Mouse (Mus musculus) limb, embryonic 10.5 days (tissue): ENCODE measurements around the gene Nacc2. TPM values are rescaled to one million over a fixed set of nuclear protein-coding genes. Genes with fewer than 3 reads are reported as not detected.

Experiments used
- DNase-seq: peaks from one replicate; pipeline ENCODE4 v3.0.0-alpha.2; 2017; ENCODE audit warnings: low spot score
- H3K27ac ChIP-seq: fragments of 300-500 bp; sonication (generic); 2 replicates; pipeline ENCODE4 v1.5.1; 2016; ENCODE audit warnings: mild to moderate bottlenecking
- H3K27me3 ChIP-seq: fragments of 300-500 bp; sonication (generic); 2 replicates; pipeline ENCODE4 v1.6.1; 2016; ENCODE audit warnings: low read depth, mild to moderate bottlenecking; ENCODE audit not compliant: poor library complexity, severe bottlenecking
- H3K36me3 ChIP-seq: fragments of 300-500 bp; sonication (generic); 2 replicates; pipeline ENCODE4 v1.6.1; 2016; ENCODE audit warnings: mild to moderate bottlenecking, moderate library complexity
- H3K4me1 ChIP-seq: fragments of 300-500 bp; sonication (generic); 2 replicates; pipeline ENCODE4 v1.6.1; 2016
- H3K4me3 ChIP-seq: fragments of 300-500 bp; sonication (generic); 2 replicates; pipeline ENCODE4 v1.5.1; 2016; ENCODE audit warnings: mild to moderate bottlenecking, moderate library complexity
- H3K9me3 ChIP-seq: fragments of 300-500 bp; sonication (generic); replicated peaks from 2 replicates; pipeline ENCODE4 v1.6.1; 2016; ENCODE audit warnings: mild to moderate bottlenecking
- WGBS: fragments of 180-500 bp; shearing (Covaris S2); methylation state at CpG from one replicate; pipeline ENCODE4 v1.1.7; 2016; 5-methylcytosine and 5-hydroxymethylcytosine counted together
- polyA plus RNA-seq: library from polyadenylated mRNA; unstranded; fragments of >200 nt; fragmentation: Nextera tagmentation; extraction: Ambion mirVana; gene quantifications from 2 replicates; pipeline ENCODE4 v1.2.1, GENCODE M21; 2016

Gene Nacc2
- polyA plus RNA-seq, 1 experiment from 2014 or later, result 3.6 TPM

GRCm38 (mm10) chr2:26146337-26147042, 23.5 kb upstream of the Nacc2 start:
- no peaks in the 10 kb centered on the region for H3K27me3 ChIP-seq
- H3K9me3 ChIP-seq, result no peaks in the 10 kb centered on the region
- no peak overlapping the region for H3K4me3 ChIP-seq
- no peak for DNase-seq
- peaks cover 23% of the 10 kb centered on the region for H3K4me1 ChIP-seq
- H3K27ac ChIP-seq, result no peak overlapping the region
- H3K36me3 ChIP-seq, result no peaks in the 10 kb centered on the region
- 74% methylated on average over 7 of the region's 7 CpGs for WGBS

- H3K27ac ChIP-seq, result no peak overlapping the region
- no peak for DNase-seq
- 88% methylated on average over 4 of the region's 4 CpGs for WGBS
- no peak overlapping the region for H3K4me3 ChIP-seq
- H3K27me3 ChIP-seq, result no peaks in the 10 kb centered on the region
- no peaks in the 10 kb centered on the region for H3K9me3 ChIP-seq
- no peaks in the 10 kb centered on the region for H3K36me3 ChIP-seq
- peaks cover 33% of the 10 kb centered on the region for H3K4me1 ChIP-seq
Observed at GRCm38 (mm10) chr2:26145113-26145512, 22.1 kb upstream of the Nacc2 start.

- H3K27ac ChIP-seq, result no peak overlapping the region
- H3K4me3 ChIP-seq, result no peak overlapping the region
- DNase-seq, result no peak
- H3K4me1 ChIP-seq, result peaks cover 37% of the 10 kb centered on the region
- H3K36me3 ChIP-seq, result no peaks in the 10 kb centered on the region
- 62% methylated on average over 4 of the region's 4 CpGs for WGBS
- no peaks in the 10 kb centered on the region for H3K27me3 ChIP-seq
- no peaks in the 10 kb centered on the region for H3K9me3 ChIP-seq
Observed at GRCm38 (mm10) chr2:26144331-26144730, 21.3 kb upstream of the Nacc2 start.

DNA sequence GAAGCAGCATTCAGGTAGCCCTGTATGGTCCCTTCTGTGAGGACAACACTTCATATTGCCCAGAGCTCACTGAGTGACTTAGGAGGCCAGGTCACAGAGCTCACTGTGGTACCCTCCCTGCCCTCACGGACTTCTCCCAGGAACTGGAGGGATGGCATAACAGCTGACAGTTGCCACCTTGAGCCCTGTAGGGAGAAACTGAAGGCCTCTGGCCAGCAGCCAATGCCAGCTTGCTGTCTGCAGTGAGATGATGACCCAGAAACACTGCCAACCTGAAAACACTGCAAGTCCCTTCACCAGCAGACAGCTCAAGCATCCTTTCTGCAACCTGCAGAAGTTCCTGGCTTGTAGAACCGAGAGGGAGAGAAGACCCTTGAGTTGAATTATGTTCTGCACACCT, 20.5 kb upstream of the Nacc2 start:
- Histone ChIP-seq H3K27ac (no peak overlapping the region), H3K9me3 (no peaks in the 10 kb centered on the region), H3K4me3 (no peak overlapping the region), H3K27me3 (no peaks in the 10 kb centered on the region), H3K36me3 (peaks cover 1% of the 10 kb centered on the region), H3K4me1 (peaks cover 45% of the 10 kb centered on the region)
- no peak for DNase-seq
- 74% methylated on average over 2 of the region's 2 CpGs for WGBS

DNA sequence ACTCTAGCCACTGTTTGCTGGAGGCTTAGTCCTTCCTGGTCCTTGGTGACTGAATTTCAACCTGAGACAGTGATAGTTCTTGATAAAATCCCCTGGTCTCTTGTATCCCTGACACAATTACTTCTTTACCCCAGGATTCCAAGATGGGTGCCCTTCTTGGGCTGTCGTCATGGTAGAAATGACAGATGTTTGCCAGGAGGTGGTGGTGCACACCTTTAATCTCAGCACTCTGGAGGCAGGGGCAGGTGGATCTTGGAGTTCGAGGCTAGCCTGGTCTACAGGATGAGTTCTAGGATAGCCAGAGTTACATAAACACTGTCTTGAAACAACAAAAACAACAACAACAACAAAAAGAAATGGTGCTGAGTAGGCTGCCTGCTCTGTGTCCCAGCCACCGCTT, 20.0 kb upstream of the Nacc2 start:
- WGBS, result 86% methylated on average over 3 of the region's 3 CpGs
- Histone ChIP-seq H3K9me3 (no peaks in the 10 kb centered on the region), H3K36me3 (peaks cover 7% of the 10 kb centered on the region), H3K4me3 (no peak overlapping the region), H3K4me1 (peaks cover 44% of the 10 kb centered on the region), H3K27me3 (no peaks in the 10 kb centered on the region), H3K27ac (no peak overlapping the region)
- DNase-seq, result no peak

DNA sequence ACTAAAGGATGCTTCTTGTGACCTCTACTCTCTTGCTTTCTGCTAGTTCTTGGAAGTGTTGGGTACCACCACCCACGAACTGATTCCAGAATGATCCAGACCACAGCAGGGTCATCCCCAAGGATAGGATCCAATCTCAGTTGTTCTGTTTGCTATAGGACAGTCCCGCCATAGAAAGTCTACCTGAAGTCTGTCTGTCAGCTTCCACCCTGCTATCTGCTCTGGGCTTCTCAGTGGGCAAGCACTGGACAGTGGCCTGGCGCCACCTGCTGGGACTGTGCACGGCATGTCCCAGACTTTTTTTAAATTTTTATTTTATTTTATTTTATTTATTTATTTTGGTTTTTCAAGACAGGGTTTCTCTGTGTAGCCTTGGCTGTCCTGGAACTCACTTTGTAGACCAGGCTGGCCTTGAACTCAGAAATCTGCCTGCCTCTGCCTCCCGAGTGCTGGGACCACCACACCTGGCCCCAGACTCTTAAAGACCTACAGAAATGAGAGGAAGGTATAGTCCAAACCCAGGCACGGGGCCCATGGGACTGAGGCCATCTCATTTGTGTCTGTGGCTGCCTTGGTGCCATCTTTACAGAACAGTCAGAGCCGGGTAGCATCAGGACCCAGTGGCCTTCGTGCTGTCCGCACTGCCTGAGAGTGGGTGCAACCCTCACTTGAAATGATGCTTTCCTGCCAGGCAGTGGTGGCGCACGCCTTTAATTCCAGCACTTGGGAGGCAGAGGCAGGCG, 19.0 kb upstream of the Nacc2 start:
- no peak overlapping the region for H3K27ac ChIP-seq
- no peaks in the 10 kb centered on the region for H3K9me3 ChIP-seq
- DNase-seq, result peak; percentile 68
- H3K27me3 ChIP-seq, result no peaks in the 10 kb centered on the region
- peaks cover 16% of the 10 kb centered on the region for H3K36me3 ChIP-seq
- H3K4me3 ChIP-seq, result no peak overlapping the region
- peaks cover 36% of the 10 kb centered on the region for H3K4me1 ChIP-seq
- 64% methylated on average over 12 of the region's 12 CpGs for WGBS

DNA sequence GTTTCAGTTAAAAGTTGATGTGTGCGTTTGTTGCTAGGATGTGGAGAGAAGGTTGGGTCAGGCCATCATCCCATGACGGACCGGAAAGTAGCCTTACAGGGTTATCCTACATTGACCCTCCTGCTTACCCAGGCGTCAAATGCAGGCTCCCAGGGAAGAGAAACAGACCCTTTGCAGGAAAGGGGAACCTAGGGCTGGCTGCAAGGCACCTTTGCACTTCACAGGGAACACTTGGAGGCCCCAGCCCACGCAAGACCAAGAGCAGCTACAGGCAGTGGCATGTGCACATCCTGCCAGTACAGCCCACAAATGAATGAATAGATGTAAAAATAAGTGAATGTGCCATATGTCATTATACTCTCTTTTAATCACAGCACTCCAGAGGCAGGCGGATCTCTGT, 17.9 kb upstream of the Nacc2 start:
- WGBS, result 23% methylated on average over 6 of the region's 6 CpGs
- no peak for DNase-seq
- Histone ChIP-seq H3K4me1 (peaks cover 29% of the 10 kb centered on the region), H3K36me3 (peaks cover 19% of the 10 kb centered on the region), H3K27me3 (no peaks in the 10 kb centered on the region), H3K27ac (peak overlapping the region; percentile 94), H3K4me3 (peak overlapping the region; percentile 76), H3K9me3 (no peaks in the 10 kb centered on the region)

- WGBS, result under 1% methylated on average over 60 of the region's 60 CpGs
- Histone ChIP-seq H3K4me3 (peak overlapping the region; percentile 76), H3K4me1 (peaks cover 29% of the 10 kb centered on the region), H3K36me3 (peaks cover 22% of the 10 kb centered on the region), H3K27ac (peak overlapping the region; percentile 94), H3K27me3 (no peaks in the 10 kb centered on the region), H3K9me3 (no peaks in the 10 kb centered on the region)
- DNase-seq, result peak; percentile 100
Observed at GRCm38 (mm10) chr2:26140292-26140819, 17.3 kb upstream of the Nacc2 start.

- Histone ChIP-seq H3K27ac (peak overlapping the region; percentile 94), H3K4me3 (peak overlapping the region; percentile 76), H3K4me1 (peaks cover 29% of the 10 kb centered on the region), H3K27me3 (no peaks in the 10 kb centered on the region), H3K9me3 (no peaks in the 10 kb centered on the region), H3K36me3 (peaks cover 25% of the 10 kb centered on the region)
- WGBS, result 1% methylated on average over 60 of the region's 60 CpGs
- peak; percentile 84 for DNase-seq
Observed at GRCm38 (mm10) chr2:26139545-26140206, 16.7 kb upstream of the Nacc2 start.

- H3K27ac ChIP-seq, result peak overlapping the region; percentile 94
- WGBS, result 59% methylated on average over 7 of the region's 7 CpGs
- no peak for DNase-seq
- H3K4me3 ChIP-seq, result peak overlapping the region; percentile 76
- H3K27me3 ChIP-seq, result no peaks in the 10 kb centered on the region
- H3K9me3 ChIP-seq, result no peaks in the 10 kb centered on the region
- peaks cover 31% of the 10 kb centered on the region for H3K4me1 ChIP-seq
- peaks cover 25% of the 10 kb centered on the region for H3K36me3 ChIP-seq
Observed at GRCm38 (mm10) chr2:26139034-26139544, 16.1 kb upstream of the Nacc2 start.

DNA sequence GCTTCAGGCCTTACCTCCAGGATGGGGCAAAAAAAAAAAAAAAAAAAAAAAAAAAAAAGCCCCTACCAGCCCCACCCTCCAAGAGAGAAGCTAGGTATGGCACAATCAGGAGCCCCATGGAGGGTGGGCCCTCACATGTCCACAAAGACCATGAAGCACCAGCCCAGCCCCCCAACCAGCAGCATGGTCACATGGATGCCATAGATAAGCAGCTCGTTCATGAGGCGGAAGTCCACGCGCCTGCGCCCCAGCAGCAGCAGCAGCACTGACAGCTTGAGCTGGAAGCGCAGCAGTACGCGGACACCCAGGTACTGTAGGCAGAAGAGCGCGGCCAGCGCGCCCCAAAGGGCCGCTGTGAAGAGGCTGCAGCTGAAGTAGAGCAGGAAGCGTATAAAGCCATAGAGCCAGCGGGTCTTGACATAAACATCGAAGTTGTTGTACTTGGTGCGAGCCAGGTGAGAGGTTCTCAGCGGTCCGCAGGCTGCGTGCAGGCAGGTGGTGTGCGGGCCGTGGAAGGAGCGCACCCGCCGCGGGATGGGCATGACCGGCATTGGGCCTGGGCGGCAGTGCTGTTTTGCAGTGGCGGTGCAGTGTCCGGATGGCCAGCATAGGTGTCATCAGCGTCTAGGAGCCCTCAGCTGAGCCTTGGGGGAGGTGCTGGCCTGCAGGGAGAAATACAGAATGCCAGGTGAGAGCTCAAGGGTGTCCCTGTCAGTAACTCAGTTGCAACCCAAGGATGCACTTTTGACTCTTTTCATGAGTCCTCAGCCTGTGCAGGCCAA, 15.4 kb upstream of the Nacc2 start:
- Histone ChIP-seq H3K36me3 (peaks cover 25% of the 10 kb centered on the region), H3K27ac (peak overlapping the region; percentile 94; the same call in 1 of the 2 replicates), H3K4me3 (peak overlapping the region; percentile 76; the same call in 1 of the 2 replicates), H3K27me3 (no peaks in the 10 kb centered on the region), H3K9me3 (no peaks in the 10 kb centered on the region), H3K4me1 (peaks cover 37% of the 10 kb centered on the region)
- WGBS, result 80% methylated on average over 31 of the region's 31 CpGs
- no peak for DNase-seq

DNA sequence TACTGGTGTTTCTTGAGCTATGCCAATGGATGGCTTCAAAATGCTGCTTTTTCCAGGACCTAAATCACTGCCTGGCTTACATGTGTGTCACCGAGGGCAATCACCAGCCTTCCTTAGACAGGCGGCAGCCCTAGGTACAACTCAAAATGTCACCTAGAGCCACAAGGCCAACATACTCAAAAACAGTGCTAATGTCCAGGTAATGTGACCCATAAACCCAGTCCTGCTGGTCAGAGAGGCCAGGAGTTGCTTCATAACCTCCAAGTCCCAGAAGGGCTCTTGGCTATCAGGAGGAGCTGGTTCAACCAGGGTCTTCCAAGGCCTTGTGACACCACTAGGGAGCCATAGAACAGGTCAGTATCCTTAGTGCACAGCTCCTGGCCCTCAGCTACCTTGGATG, 11.6 kb upstream of the Nacc2 start:
- Histone ChIP-seq H3K4me3 (no peak overlapping the region), H3K27me3 (0 out of 2 replicates have a peak, but pooled peaks cover 4% of the 10 kb centered on the region), H3K9me3 (no peaks in the 10 kb centered on the region), H3K4me1 (peaks cover 37% of the 10 kb centered on the region), H3K36me3 (peaks cover 25% of the 10 kb centered on the region), H3K27ac (no peak overlapping the region)
- 91% methylated on average over 2 of the region's 2 CpGs for WGBS
- no peak for DNase-seq
